In genomic region chr12:11041821-11042220, GRCm38 (mm10) we compare ENCODE assay signal across 15 mouse cellular contexts.
"Had no signal": no experiment of that assay in that cellular context is flagged by ENCODE, and none has a peak within 500 bp of the region (broad histone marks: within the 10 kb centered on the region; RNA-seq: fewer than 3 reads in every experiment).

No protein-coding gene starts in this region.

- H3K9ac ChIP-seq: lung, embryonic 14.5 days; midbrain, embryonic 12.5 days; neural tube, embryonic 12.5 days; stomach, embryonic 15.5 days had no signal

- DNase-seq: lung, adult 18-20 months; lung, embryonic 14.5 days; lung, postnatal 10 days; lung, postnatal 4 days; midbrain, embryonic 14.5 days; right cerebral cortex, postnatal 14 days; thymus, adult 2 months; thymus, postnatal 25 days; thymus, postnatal 4 days had no signal

- H3K4me3 ChIP-seq: midbrain, embryonic 10.5 days; midbrain, embryonic 12.5 days; myocyte; neural tube, embryonic 12.5 days; stomach, embryonic 15.5 days had no signal

- H3K9me3 ChIP-seq: midbrain, embryonic 10.5 days; midbrain, embryonic 12.5 days; neural tube, embryonic 12.5 days; stomach, embryonic 15.5 days had no signal

- H3K27ac ChIP-seq: midbrain, embryonic 10.5 days; midbrain, embryonic 12.5 days; neural tube, embryonic 12.5 days; stomach, embryonic 15.5 days; stomach, postnatal 0 days had no signal

- H3K4me1 ChIP-seq: midbrain, embryonic 10.5 days; midbrain, embryonic 12.5 days; neural tube, embryonic 12.5 days; stomach, embryonic 15.5 days had no signal

- H3K36me3 ChIP-seq: midbrain, embryonic 10.5 days; midbrain, embryonic 12.5 days; neural tube, embryonic 12.5 days; stomach, embryonic 15.5 days had no signal
